Mouse (Mus musculus): ENCODE measurements around the gene Olig2.

- TF ChIP-seq USF1 (IDR thresholded peaks at IDR 0.05; ENCODE audit: low read depth, low read length) (no peak), CTCF (IDR thresholded peaks at IDR 0.05 in 2 of 3, conservative IDR thresholded peaks at IDR 0.05 in 1 of 3; ENCODE audit: control insufficient read depth in 1 of 3, insufficient read depth in 1 of 3, low read depth in 2 of 3, low read length in 3 of 3, poor library complexity in 1 of 3, severe bottlenecking in 1 of 3) (no peak), POLR2A (IDR thresholded peaks at IDR 0.05; ENCODE audit: control insufficient read depth in 1 of 2, insufficient read depth in 1 of 2, low read depth in 1 of 2, low read length in 2 of 2, poor library complexity in 1 of 2) (no peak), HCFC1 (IDR thresholded peaks at IDR 0.05; ENCODE audit: low read depth, low read length) (no peak), POLR2AphosphoS2 (IDR thresholded peaks at IDR 0.05; ENCODE audit: low read length) (no peak), NRF1 (IDR thresholded peaks at IDR 0.05; ENCODE audit: insufficient read depth, low read depth, low read length, poor library complexity, severe bottlenecking) (no peak), MYB (IDR thresholded peaks at IDR 0.05; ENCODE audit: low read depth, low read length) (no peak), ZKSCAN1 (IDR thresholded peaks at IDR 0.05; ENCODE audit: low read depth, low read length) (no peak), MYC (IDR thresholded peaks at IDR 0.05; ENCODE audit: low read depth, low read length) (no peak), E2F4 (IDR thresholded peaks at IDR 0.05; ENCODE audit: borderline replicate concordance, low read depth, low read length) (no peak), EP300 (IDR thresholded peaks at IDR 0.05; ENCODE audit: low read depth in 1 of 2, low read length in 2 of 2) (no peak), RAD21 (IDR thresholded peaks at IDR 0.05; ENCODE audit: low read depth, low read length) (no peak)
Observed at GRCm38 (mm10) chr16:91224481-91225232, 600 bp upstream of the Olig2 start.

Measured in MEL (cell line).